Mouse (Mus musculus) adrenal gland, adult 18-20 months (tissue): ENCODE measurements at regions not wholly inside any gene's neighbourhood (a gene's known extent, or its start where the extent isn't known, plus 50 kb on each side); places are given as distances from the start of the nearest gene placed in this dataset.

Source experiments
- DNase-seq, 2 experiments: peaks; one replicate each; pipeline ENCODE4 v3.0.0; 2021 to 2022; ENCODE audit warnings: low spot score in 2 of 2

DNA sequence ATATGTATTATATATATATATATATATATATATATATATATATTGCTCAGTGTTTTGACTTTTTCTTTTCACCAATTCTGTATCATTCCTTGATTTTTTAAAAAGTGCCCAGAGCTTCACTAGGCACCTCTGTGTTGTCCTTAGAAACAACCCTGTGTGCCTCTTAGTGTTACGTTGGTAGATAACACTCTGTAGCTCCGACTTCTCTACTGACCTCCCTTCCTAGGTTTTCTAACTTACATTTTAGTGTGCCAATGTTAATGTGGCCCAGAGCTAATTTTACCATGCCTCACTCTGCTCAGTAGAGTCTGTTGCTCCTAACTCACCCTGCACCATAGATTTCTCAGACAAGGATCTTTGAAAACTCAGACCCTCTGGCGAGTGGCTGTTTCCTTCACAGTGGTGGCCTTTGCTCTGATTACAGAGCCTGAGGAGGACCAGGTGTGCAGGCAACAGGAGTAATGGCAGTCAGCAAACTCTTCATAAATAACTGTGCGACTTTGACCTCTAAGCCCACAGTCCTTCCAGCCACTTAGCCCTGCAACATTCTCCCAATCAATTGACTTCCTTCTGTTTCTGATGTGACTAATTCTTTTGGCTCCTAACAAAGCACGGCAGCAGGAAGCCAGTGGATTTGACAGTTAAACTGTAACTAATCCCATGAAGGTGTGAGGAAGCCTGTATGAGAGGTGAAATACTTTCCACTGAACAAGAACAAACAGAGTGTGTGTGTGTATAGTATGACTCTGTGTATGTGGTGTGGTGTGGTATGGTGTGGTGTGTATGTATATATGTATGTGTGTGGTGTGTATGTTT is 53.6 kb upstream of the Actr3 start:
- DNase-seq = no peak

DNA sequence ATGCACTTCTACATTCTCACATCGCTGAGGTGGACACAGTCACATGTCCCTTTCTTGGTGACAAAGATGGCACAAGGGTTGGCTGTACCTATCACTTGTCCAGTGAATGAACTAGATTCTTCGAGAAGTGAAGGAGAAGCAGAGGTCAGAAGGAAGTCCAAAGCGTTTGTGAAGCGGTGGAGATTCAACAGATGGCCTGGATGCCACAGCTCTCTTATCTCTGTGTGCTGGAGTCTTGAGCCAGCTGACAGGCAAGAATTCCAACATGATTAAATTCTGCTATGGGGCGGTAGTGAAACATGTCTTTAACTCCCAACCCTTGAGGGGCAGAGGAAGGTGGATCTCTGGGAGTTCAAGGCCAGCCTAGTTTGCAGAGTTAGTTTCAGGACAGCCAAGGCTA is 55.5 kb upstream of the Actr3 start:
- no peak for DNase-seq

DNA sequence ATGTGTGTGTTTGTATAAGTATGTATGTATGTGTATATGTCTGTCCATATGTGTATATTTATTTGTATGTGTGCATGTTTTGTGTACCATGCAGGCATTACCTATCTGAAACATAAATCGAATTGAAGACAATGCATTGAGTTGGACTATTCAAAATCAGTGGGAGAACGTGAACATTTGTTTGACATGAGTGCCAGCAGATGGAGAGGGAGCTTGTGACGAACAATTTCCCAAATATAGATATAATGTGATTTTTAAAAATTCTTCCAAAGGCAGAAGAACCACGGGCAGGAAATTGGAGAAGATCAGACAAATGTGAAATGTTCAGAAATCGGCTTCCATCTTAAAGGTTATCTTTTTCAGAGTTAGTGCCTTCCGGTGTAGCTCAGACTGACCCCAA is 59.1 kb upstream of the Actr3 start:
- no peak for DNase-seq

DNA sequence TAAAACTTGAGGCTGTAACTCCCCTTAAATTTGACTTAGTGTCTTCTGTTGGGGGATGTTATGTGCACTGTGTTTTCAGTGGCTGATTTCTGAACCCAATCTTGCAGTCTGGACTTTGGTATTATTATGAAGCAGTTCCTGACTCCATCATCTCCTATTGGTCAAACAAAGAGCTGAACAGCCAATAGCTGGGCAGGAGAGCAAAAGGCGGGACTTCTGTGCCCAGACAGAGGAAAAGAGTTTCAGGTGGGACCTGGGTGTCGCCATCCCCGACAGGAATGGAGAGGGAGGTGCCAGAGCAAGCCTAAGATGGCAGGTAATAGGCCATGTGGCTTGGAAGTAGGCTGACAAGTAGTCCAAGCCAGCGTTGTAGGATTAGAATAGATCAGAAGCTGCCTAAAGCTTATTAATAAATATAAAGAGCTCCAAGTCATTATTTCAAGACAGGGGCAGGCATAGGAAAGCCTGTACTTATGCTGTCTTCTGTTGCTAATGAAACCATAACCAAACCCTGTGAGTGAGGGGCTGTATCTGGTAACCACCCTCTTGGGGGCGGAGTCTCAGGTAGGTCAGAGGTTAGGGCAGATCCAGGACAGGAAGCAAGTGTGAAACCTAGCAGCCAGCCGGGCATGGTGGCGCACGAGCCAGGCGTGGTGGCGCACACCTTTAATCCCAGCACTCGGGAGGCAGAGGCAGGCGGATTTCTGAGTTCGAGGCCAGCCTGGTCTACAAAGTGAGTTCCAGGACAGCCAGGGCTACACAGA is 60.0 kb upstream of the Actr3 start:
- no peak for DNase-seq

DNA sequence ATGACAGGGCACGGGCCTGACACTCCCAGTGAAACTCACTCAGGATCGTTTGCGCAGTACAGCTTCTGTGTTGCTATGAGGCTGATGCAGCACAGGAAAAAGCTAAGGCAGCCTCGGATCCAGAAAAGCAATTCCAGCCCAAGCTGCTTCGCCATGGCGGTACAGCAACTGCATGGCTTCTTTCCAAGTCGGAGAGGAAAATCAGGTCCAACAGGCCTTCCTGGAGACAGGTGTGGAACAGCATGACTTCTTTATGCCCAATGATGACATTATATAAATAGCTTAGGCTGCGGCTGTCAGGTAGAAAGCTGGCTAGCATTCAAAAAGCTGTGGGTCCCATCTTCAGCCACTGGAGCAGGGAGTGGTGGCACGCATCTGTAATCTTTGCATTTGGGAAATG is 61.5 kb upstream of the Actr3 start:
- DNase-seq = no peak

DNA sequence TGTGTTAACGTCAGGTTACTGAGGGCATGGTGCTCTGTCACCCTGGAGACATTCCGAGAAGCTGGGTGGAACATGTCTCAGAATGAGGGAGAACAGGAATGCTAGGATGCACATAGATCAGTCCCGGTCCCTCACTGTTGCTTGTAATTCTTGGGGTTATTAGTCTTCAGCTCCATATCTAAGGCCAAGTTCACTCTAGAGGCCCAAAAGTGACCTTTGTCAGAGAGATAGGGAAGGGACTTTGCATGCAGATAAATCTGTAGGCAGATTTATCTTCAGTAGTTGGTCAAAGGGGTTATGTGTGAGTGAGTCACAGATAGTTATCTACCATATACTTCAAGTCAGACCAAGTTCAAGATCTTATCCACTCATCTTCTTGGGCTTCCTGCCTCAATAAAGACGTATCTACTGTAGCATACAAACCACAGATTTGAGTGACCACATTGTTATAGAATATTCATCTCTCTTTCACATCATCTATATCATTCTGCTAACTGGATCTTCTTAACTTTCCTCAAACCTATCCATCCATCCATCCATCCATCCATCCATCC is 58.4 kb upstream of the Slc35f5 start:
- no peak for DNase-seq

DNA sequence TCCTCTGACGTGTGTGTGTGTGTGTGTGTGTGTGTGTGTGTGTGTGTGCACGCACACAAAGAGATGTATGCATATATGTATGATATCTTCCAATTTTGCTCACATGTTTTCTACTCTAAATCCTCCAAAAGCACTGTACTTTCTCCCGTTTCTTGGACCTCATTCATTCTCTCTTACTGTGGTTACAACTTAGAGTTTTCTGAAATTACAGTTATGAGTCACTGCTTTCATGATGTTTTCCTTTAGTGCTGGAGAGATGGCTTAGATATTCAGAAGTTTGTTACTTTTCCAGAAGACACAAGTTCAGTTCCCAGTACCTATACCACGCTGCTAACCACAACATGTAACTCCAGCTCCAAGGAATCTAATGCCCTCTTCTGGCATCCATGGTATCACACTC is 56.5 kb upstream of the Slc35f5 start:
- DNase-seq = no peak

DNA sequence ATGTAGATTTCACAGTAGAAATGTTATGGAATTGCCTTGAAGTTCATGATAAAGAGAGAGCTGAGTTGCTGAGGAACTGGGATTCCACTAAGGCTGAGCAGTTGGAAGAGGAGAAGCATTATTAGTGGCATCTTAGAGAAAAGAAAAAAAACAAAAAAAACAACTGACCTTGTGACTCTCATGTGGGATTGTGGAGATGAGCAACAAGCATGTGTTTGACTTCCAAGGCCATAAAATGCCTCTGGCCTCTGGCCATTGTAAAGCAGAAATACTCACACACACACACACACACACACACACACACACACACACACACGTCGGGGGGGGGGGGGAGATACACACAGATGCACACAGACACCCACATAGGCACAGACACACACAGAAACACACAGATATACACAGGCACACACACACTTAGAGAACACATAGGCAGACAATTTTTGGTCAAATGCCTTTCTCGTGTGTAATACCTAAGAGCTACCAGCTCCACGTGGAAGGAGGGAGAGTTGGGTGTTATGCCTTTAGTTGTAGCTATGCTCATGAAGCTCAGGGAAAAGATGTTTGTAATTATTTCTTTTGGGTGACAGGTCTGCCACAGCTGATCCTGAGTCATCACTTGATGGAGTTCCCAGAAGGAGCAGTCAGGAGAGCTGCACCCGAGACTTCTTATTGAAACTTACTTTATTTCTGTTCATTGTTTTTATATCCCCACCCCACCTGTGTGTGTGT is 52.4 kb upstream of the Slc35f5 start:
- peak in 1 of 2 experiments; percentile 12 for DNase-seq

DNA sequence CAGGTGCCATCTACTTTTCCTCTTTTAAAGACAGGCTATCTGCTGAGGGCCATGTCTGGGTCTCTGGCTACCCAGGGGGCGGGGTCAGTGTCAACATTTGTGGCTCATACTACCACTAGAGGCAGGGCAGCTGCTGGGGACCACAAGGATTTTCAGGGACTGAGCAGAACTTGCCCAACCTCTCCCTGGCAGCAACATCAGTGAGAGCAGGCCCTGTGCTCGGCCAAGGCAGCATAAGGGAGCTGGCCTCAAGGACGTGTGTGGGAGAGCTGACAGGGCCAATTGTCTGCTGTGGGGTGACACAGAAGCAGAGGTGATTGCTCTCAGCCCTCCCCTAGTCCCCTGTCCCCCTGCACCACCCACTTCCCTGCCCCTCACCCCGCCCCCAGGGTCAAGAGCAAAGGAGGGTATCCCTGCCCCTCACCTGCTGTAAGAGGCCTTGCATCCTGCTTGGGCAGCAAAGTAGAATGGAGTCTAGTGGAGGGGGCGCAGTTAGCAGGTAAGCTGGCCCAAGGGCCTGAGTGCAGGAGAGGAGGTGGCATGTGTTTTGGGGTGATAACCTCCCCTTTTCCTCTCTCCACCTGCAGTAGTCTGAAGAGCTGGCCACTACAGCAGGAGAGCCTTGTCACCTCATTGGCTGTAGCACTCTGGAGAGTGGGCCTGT is 51.7 kb upstream of the Slc35f5 start:
- DNase-seq = peak in 1 of 2 experiments; percentile 8
